Mouse (Mus musculus): ENCODE data around the gene Stx8.

Stx8 gene

GRCm38 (mm10) chr11:67975252-67975651, 9.3 kb downstream of the Stx8 start:
- DNase-seq (ENCODE audit: extremely low spot score) = peak; percentile 31

GRCm38 (mm10) chr11:67983564-67983963, 17.6 kb downstream of the Stx8 start:
- DNase-seq (ENCODE audit: extremely low spot score) = no peak

- DNase-seq (ENCODE audit: extremely low spot score) = no peak
Measured at GRCm38 (mm10) chr11:67991240-67991639, 25.2 kb downstream of the Stx8 start.

- no peak for DNase-seq (ENCODE audit: extremely low spot score)
Measured at GRCm38 (mm10) chr11:67995965-67996364, 30.0 kb downstream of the Stx8 start.

- no peak for DNase-seq (ENCODE audit: extremely low spot score)
Measured at GRCm38 (mm10) chr11:67998905-67999304, 32.9 kb downstream of the Stx8 start.

GRCm38 (mm10) chr11:67999629-68000028, 33.6 kb downstream of the Stx8 start:
- DNase-seq (ENCODE audit: extremely low spot score) = no peak

- DNase-seq (ENCODE audit: extremely low spot score) = peak; percentile 59
Measured at GRCm38 (mm10) chr11:68004191-68004590, 38.2 kb downstream of the Stx8 start.

- no peak for DNase-seq (ENCODE audit: extremely low spot score)
Measured at GRCm38 (mm10) chr11:68006216-68006789, 40.3 kb downstream of the Stx8 start.

GRCm38 (mm10) chr11:68007645-68008044, 41.7 kb downstream of the Stx8 start:
- DNase-seq (ENCODE audit: extremely low spot score) = peak; percentile 49

DNA sequence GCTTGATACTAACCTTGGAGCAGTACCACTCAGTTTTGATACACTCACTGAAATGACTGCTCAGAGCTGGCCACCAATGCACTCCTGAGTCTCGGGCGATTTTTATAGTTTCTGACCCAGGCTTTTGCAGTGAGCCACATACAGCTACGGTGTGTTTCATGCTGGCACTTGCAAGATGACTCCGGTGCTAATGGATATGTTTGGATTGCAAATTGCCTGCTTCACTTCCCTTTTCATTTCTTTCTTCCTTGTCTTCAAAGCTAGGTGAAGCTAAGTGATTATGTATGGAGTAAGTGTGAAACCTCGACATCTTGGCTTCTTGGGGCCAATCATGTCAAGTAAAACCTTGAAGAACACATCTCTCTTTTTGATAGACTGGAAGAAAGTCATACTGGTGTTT, 43.4 kb downstream of the Stx8 start:
- no peak for DNase-seq (ENCODE audit: extremely low spot score)

GRCm38 (mm10) chr11:68012207-68012606, 46.2 kb downstream of the Stx8 start:
- DNase-seq (ENCODE audit: extremely low spot score) = no peak

- no peak for DNase-seq (ENCODE audit: extremely low spot score)
Measured at GRCm38 (mm10) chr11:68018191-68018590, 52.2 kb downstream of the Stx8 start.

GRCm38 (mm10) chr11:68019156-68019555, 53.2 kb downstream of the Stx8 start:
- no peak for DNase-seq (ENCODE audit: extremely low spot score)

GRCm38 (mm10) chr11:68021976-68022375, 56.0 kb downstream of the Stx8 start:
- no peak for DNase-seq (ENCODE audit: extremely low spot score)

GRCm38 (mm10) chr11:68022895-68023294, 56.9 kb downstream of the Stx8 start:
- DNase-seq (ENCODE audit: extremely low spot score) = no peak

DNA sequence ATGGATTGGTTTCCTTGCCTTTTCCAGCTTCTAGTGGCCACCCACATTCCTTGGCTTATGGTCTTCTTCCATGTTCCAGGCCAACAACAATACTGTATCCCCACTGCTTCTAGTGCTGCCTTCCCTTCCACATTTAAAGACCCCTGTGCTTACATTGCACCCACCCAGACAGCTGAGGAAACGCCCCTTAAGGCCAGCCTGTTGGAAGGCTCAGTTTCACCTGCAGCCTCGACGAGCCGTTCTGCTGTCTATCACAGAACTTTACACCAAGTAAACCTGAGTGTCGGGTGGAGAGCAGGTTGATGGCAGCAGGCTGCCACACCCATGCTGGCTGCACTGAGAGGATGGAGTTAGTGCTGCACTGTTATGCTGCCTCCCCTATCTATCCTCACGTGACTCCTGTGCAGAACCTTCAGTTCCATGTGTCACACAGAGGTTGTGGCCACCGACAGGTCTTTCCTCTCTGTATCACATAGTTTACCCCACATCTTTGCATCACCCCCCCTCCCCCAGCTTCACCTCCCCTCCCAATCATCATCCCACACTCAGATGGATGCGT, 57.9 kb downstream of the Stx8 start:
- no peak for DNase-seq (ENCODE audit: extremely low spot score)

- DNase-seq (ENCODE audit: extremely low spot score) = no peak
Measured at GRCm38 (mm10) chr11:68026590-68026989, 60.6 kb downstream of the Stx8 start.

GRCm38 (mm10) chr11:68029079-68029478, 63.1 kb downstream of the Stx8 start:
- DNase-seq (ENCODE audit: extremely low spot score) = no peak

DNA sequence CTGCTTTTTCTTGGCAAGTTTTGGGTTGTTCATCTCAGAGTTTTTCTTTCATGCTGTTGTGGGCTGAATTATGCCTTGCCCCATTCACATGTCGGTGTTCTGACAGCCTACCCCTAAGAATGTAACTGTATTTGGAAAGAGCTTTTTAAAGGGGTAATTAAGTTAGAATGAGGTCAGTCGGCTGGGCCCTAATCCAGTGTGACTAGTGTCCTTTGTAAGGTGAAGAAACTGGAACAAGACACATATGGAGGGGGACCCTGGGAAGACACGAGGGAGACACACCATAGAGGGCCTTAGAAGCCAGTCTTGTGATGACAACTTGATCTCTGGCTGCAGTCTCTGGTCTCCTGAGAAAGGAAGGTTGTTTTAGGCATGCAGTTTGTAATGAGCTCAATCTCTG, 63.9 kb downstream of the Stx8 start:
- DNase-seq (ENCODE audit: extremely low spot score) = no peak

DNA sequence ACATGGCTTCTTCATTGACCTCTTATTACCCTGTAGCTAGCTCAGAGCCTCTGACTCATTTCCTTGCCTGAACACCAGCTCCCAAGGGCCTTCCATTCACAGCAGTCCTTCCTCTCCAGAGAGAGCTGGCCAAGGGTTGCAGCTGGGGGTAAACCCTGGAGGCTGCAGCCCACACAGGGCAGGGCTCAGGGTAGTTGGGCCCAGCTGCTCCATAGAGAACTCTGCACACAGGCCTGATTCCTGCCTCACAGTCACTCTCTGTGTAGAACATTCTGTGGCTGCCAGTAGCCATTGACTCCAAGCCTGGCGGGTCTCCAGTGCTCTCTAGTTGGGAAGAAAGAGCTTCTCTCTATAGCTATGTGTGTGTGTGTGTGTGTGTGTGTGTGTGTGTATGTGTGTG, 64.8 kb downstream of the Stx8 start:
- DNase-seq (ENCODE audit: extremely low spot score) = no peak

DNA sequence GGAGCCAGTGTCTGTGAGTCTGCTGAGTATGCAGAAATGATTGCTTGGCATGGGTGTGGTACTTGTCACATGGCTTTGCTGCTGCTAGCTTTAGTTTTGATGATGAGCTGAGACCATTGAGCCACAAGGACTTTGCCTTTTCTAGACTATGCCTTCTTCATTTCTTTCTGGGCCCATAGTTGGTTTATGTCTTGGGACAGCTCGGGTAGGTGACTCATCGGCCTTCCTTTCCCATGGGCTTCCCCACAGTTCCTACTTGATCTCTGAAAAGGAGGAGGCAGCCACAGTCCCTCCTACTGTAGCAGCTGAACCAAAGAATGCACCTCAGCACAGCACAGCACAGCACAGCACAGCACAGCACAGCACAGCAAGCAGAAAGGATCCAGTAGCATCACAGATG, 66.5 kb downstream of the Stx8 start:
- DNase-seq (ENCODE audit: extremely low spot score) = no peak

GRCm38 (mm10) chr11:68033331-68033926, 67.4 kb downstream of the Stx8 start:
- no peak for DNase-seq (ENCODE audit: extremely low spot score)

DNA sequence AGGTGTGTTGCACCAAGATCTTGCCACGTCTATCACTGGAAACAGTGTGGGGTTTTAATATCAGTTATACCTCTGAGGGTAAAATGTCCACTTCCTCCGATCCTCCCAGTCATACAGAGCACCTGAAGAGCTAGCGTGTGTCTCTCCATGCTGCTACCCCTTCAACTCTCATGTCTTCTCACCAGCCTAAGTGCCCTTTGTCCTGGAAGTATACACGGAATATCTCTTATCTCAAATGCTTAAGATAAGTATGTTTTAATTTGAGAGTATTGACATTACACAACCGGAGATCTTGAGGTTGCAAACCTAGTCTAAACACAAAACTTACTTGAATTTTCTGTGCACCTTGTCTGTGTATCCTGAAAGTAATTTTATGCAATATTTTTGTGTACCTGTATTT, 68.4 kb downstream of the Stx8 start:
- DNase-seq (ENCODE audit: extremely low spot score) = no peak
